Mouse (Mus musculus) limb, embryonic 10.5 days (tissue): Measurements from ENCODE around the gene Dxo. TPM values are rescaled to one million over a fixed set of nuclear protein-coding genes. Genes with fewer than 3 reads are reported as not detected.

ENCODE experiments used
- DNase-seq: peaks from one replicate; pipeline ENCODE4 v3.0.0-alpha.2; 2017; ENCODE audit warnings: low spot score
- H3K27ac ChIP-seq: fragments of 300-500 bp; sonication (generic); 2 replicates; pipeline ENCODE4 v1.5.1; 2016; ENCODE audit warnings: mild to moderate bottlenecking
- H3K27me3 ChIP-seq: fragments of 300-500 bp; sonication (generic); 2 replicates; pipeline ENCODE4 v1.6.1; 2016; ENCODE audit warnings: low read depth, mild to moderate bottlenecking; ENCODE audit not compliant: poor library complexity, severe bottlenecking
- H3K36me3 ChIP-seq: fragments of 300-500 bp; sonication (generic); 2 replicates; pipeline ENCODE4 v1.6.1; 2016; ENCODE audit warnings: mild to moderate bottlenecking, moderate library complexity
- H3K4me1 ChIP-seq: fragments of 300-500 bp; sonication (generic); 2 replicates; pipeline ENCODE4 v1.6.1; 2016
- H3K4me3 ChIP-seq: fragments of 300-500 bp; sonication (generic); 2 replicates; pipeline ENCODE4 v1.5.1; 2016; ENCODE audit warnings: mild to moderate bottlenecking, moderate library complexity
- H3K9me3 ChIP-seq: fragments of 300-500 bp; sonication (generic); replicated peaks from 2 replicates; pipeline ENCODE4 v1.6.1; 2016; ENCODE audit warnings: mild to moderate bottlenecking
- WGBS: fragments of 180-500 bp; shearing (Covaris S2); methylation state at CpG from one replicate; pipeline ENCODE4 v1.1.7; 2016; 5-methylcytosine and 5-hydroxymethylcytosine counted together
- polyA plus RNA-seq: library from polyadenylated mRNA; unstranded; fragments of >200 nt; fragmentation: Nextera tagmentation; extraction: Ambion mirVana; gene quantifications from 2 replicates; pipeline ENCODE4 v1.2.1, GENCODE M21; 2016

Gene Dxo
- polyA plus RNA-seq, 1 experiment from 2014 or later, result 83.5 TPM

GRCm38 (mm10) chr17:34840736-34841307, 4.0 kb downstream of the Dxo start:
- H3K4me1 ChIP-seq, result peaks cover 23% of the 10 kb centered on the region
- no peak overlapping the region for H3K27ac ChIP-seq
- H3K36me3 ChIP-seq, result peaks cover 81% of the 10 kb centered on the region
- no peaks in the 10 kb centered on the region for H3K27me3 ChIP-seq
- no peaks in the 10 kb centered on the region for H3K9me3 ChIP-seq
- no peak overlapping the region for H3K4me3 ChIP-seq
- 87% methylated on average over 6 of the region's 6 CpGs for WGBS
- no peak for DNase-seq

- Histone ChIP-seq H3K27ac (no peak overlapping the region), H3K9me3 (no peaks in the 10 kb centered on the region), H3K27me3 (no peaks in the 10 kb centered on the region), H3K36me3 (peaks cover 84% of the 10 kb centered on the region), H3K4me1 (peaks cover 6% of the 10 kb centered on the region), H3K4me3 (no peak overlapping the region)
- no peak for DNase-seq
- 91% methylated on average over 13 of the region's 13 CpGs for WGBS
These were observed 8.1 kb downstream of the Dxo start for GRCm38 (mm10) chr17:34844884-34845283.

GRCm38 (mm10) chr17:34847192-34847591, 10.4 kb downstream of the Dxo start:
- Histone ChIP-seq H3K4me1 (peaks cover 23% of the 10 kb centered on the region), H3K36me3 (peaks cover 66% of the 10 kb centered on the region)
- 87% methylated on average over 6 of the region's 6 CpGs for WGBS

GRCm38 (mm10) chr17:34847615-34848014, 10.8 kb downstream of the Dxo start:
- Histone ChIP-seq H3K9me3 (no peaks in the 10 kb centered on the region), H3K27ac (no peak overlapping the region), H3K27me3 (no peaks in the 10 kb centered on the region), H3K4me3 (no peak overlapping the region), H3K4me1 (peaks cover 26% of the 10 kb centered on the region), H3K36me3 (peaks cover 66% of the 10 kb centered on the region)
- 90% methylated on average over 7 of the region's 7 CpGs for WGBS
- no peak for DNase-seq

More at GRCm38 (mm10) chr17:34847192-34847591, 10.4 kb downstream of the Dxo start:
- no peak overlapping the region for H3K27ac ChIP-seq
- no peaks in the 10 kb centered on the region for H3K27me3 ChIP-seq
- H3K4me3 ChIP-seq, result no peak overlapping the region
- DNase-seq, result no peak
- H3K9me3 ChIP-seq, result no peaks in the 10 kb centered on the region

GRCm38 (mm10) chr17:34849722-34850516, 13.1 kb downstream of the Dxo start, which contains the start of the genes Skiv2l and Nelfe:
TSS of gene Skiv2l (minus strand) at chr17:34850210.
TSS of gene Nelfe (plus strand) at chr17:34850391.
- no peaks in the 10 kb centered on the region for H3K27me3 ChIP-seq
- H3K9me3 ChIP-seq, result no peaks in the 10 kb centered on the region
- peaks cover 66% of the 10 kb centered on the region for H3K36me3 ChIP-seq
- H3K4me1 ChIP-seq, result peaks cover 29% of the 10 kb centered on the region
- peak within 1 kb of the TSS; percentile 99 for H3K4me3 ChIP-seq
- H3K27ac ChIP-seq, result peak within 1 kb of the TSS; percentile 92
- peak; percentile 99 for DNase-seq
- under 1% methylated on average over 65 of the region's 65 CpGs for WGBS

GRCm38 (mm10) chr17:34850517-34851125, 13.8 kb downstream of the Dxo start:
- Histone ChIP-seq H3K36me3 (peaks cover 66% of the 10 kb centered on the region), H3K27ac (peak overlapping the region; percentile 92), H3K4me3 (peak overlapping the region; percentile 99), H3K27me3 (no peaks in the 10 kb centered on the region), H3K4me1 (peaks cover 29% of the 10 kb centered on the region), H3K9me3 (no peaks in the 10 kb centered on the region)
- WGBS, result 2% methylated on average over 25 of the region's 25 CpGs
- no peak for DNase-seq

GRCm38 (mm10) chr17:34853511-34853910, 16.7 kb downstream of the Dxo start:
- no peak for DNase-seq
- Histone ChIP-seq H3K4me1 (peaks cover 29% of the 10 kb centered on the region), H3K27me3 (no peaks in the 10 kb centered on the region), H3K27ac (no peak overlapping the region), H3K36me3 (peaks cover 69% of the 10 kb centered on the region), H3K4me3 (no peak overlapping the region), H3K9me3 (no peaks in the 10 kb centered on the region)
- WGBS, result 75% methylated on average over 8 of the region's 8 CpGs

- no peak for DNase-seq
- Histone ChIP-seq H3K27me3 (no peaks in the 10 kb centered on the region), H3K36me3 (peaks cover 71% of the 10 kb centered on the region), H3K9me3 (no peaks in the 10 kb centered on the region), H3K27ac (no peak overlapping the region), H3K4me3 (no peak overlapping the region), H3K4me1 (peaks cover 24% of the 10 kb centered on the region)
- WGBS, result 74% methylated on average over 3 of the region's 3 CpGs
These were observed 17.9 kb downstream of the Dxo start for GRCm38 (mm10) chr17:34854761-34855160.

GRCm38 (mm10) chr17:34855825-34856224, 19.0 kb downstream of the Dxo start:
- H3K27ac ChIP-seq, result no peak overlapping the region
- no peak overlapping the region for H3K4me3 ChIP-seq
- peaks cover 20% of the 10 kb centered on the region for H3K4me1 ChIP-seq
- H3K9me3 ChIP-seq, result no peaks in the 10 kb centered on the region
- H3K36me3 ChIP-seq, result peaks cover 71% of the 10 kb centered on the region
- WGBS, result 48% methylated on average over 3 of the region's 3 CpGs
- DNase-seq, result peak; percentile 54
- H3K27me3 ChIP-seq, result no peaks in the 10 kb centered on the region

- no peaks in the 10 kb centered on the region for H3K9me3 ChIP-seq
- no peaks in the 10 kb centered on the region for H3K27me3 ChIP-seq
- peaks cover 15% of the 10 kb centered on the region for H3K4me1 ChIP-seq
- no peak overlapping the region for H3K27ac ChIP-seq
- WGBS, result 87% methylated on average over 4 of the region's 4 CpGs
- H3K4me3 ChIP-seq, result no peak overlapping the region
- DNase-seq, result no peak
- peaks cover 50% of the 10 kb centered on the region for H3K36me3 ChIP-seq
These were observed 21.9 kb downstream of the Dxo start for GRCm38 (mm10) chr17:34858670-34859069.

- H3K4me3 ChIP-seq, result no peak overlapping the region
- no peaks in the 10 kb centered on the region for H3K27me3 ChIP-seq
- WGBS, result 86% methylated on average over 9 of the region's 9 CpGs
- no peak for DNase-seq
- no peaks in the 10 kb centered on the region for H3K9me3 ChIP-seq
- peaks cover 17% of the 10 kb centered on the region for H3K4me1 ChIP-seq
- peaks cover 32% of the 10 kb centered on the region for H3K36me3 ChIP-seq
- H3K27ac ChIP-seq, result no peak overlapping the region
These were observed 23.7 kb downstream of the Dxo start for GRCm38 (mm10) chr17:34860514-34860913.

GRCm38 (mm10) chr17:34861704-34862415, 25.0 kb downstream of the Dxo start:
- H3K4me1 ChIP-seq, result peaks cover 17% of the 10 kb centered on the region
- 68% methylated on average over 13 of the region's 13 CpGs for WGBS
- no peak overlapping the region for H3K27ac ChIP-seq
- H3K4me3 ChIP-seq, result no peak overlapping the region
- no peaks in the 10 kb centered on the region for H3K9me3 ChIP-seq
- peaks cover 19% of the 10 kb centered on the region for H3K36me3 ChIP-seq
- no peak for DNase-seq
- H3K27me3 ChIP-seq, result no peaks in the 10 kb centered on the region
